Mouse (Mus musculus): Measurements from ENCODE around the gene Gpatch2l. TPM values are rescaled to one million over a fixed set of nuclear protein-coding genes. Genes with fewer than 3 reads are reported as not detected.

Gene Gpatch2l
- 14.3 and 16.7 TPM in 2 replicates for polyA plus RNA-seq (2014; fragmentation: Nextera tagmentation; extraction: Ambion mirVana)

DNA sequence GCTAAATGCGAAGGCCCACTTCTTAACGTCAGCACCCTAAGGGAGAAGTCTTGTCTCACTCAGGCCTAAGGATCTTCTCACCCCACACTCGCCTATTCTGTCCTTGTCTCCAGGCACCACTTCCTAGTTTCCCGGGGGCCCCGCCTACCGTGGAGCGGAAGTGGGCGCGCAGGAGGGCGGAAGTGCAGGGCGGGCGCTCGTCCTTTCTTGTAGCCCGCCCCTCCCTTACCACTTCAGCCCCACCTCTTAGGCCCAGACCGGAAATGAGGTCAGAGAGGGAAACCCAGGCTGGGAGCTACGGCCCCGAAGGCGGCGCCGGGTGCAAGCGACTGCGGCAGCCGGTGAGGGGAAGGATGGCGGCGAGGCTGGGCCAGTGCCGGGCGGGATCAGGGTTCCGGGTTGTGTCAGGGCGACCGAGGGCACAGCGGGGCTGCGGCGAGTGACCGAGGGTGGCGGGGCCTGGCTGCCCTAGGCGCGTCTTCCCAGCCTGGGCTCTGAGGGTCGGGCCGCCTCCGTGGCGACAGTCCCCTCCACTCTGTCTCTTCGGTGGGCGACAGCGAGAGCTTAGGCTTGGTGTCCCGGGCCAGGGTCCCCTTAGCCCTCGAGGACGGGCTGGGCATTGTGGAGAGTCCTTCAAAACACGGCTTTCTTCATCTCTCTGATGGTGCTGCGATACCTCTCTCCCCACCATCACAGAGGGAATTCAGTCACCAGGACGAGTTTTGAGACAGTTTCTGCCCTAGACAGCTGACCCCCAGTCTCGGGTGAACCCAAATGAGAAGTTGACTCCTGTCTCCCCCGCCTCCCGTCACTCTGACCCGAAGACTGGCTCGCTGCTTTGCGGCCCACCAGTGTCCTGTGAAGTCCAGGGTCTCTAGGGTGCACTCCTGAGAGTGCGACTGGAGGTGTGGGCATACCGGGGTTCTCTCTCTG lies at the start of gene Gpatch2l:
Gene Gpatch2l (plus strand): TSS at position 255 of the 933 bp plus-strand sequence.
- Histone ChIP-seq H3K9me3 (ENCODE audit: control insufficient read depth, low read length) (no peaks in the 10 kb centered on the region), H3K27me3 (replicated peaks; ENCODE audit: control insufficient read depth, insufficient read depth, low read length) (0 out of 2 replicates have a peak, but pooled peaks cover 3% of the 10 kb centered on the region), H3K4me3 (ENCODE audit: low read depth, low read length) (peak within 1 kb of the TSS; percentile 67), H3K36me3 (ENCODE audit: control insufficient read depth, insufficient read depth, low read length) (peaks cover 16% of the 10 kb centered on the region), H3K27ac (ENCODE audit: low read depth) (peak within 1 kb of the TSS; percentile 55; the same call in 1 of the 2 replicates), H3K4me1 (replicated peaks; ENCODE audit: control insufficient read depth, insufficient read depth, low read length) (peaks cover 9% of the 10 kb centered on the region), H3K9ac (ENCODE audit: low read length) (peak within 1 kb of the TSS; percentile 73), H3K4me2 (ENCODE audit: low read length) (peak within 1 kb of the TSS; percentile 73)
- ATAC-seq (replicated peaks; ENCODE audit: low FRiP score, low TSS enrichment, low read depth), result peak; percentile 99
- WGBS, result under 1% methylated on average over 56 of the region's 58 CpGs
- DNase-seq (ENCODE audit: low spot score), result peak; percentile 93

DNA sequence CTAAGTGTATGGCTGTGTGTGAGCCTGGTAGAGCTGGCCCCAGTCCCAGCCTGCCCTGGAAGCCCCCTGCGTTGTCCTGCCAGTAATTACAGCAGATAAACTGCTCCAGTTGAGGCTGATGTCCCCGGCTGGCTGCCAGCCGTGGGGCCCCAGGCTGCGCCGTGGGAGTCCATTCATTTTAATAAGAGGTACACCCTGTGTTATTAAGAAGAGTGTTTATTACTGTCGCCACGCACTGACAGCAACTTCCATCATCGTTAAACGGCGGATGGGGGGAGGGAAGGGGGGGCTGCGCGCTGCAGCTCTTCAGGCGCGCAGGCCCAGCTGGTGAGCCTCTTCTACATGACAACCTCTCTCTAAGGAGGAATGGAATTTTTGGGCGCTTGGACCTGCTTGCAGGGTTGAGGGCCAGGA lies 49.6 kb upstream of the Gpatch2l start:
- H3K9ac ChIP-seq (ENCODE audit: low read length), result no peak overlapping the region
- 0 out of 2 replicates have a peak, but pooled peaks cover 6% of the 10 kb centered on the region for H3K4me1 ChIP-seq (replicated peaks; ENCODE audit: control insufficient read depth, insufficient read depth, low read length)
- H3K27ac ChIP-seq (ENCODE audit: low read depth), result no peak overlapping the region
- 25% methylated on average over 15 of the region's 15 CpGs for WGBS
- DNase-seq (ENCODE audit: low spot score), result no peak
- H3K9me3 ChIP-seq (ENCODE audit: control insufficient read depth, low read length), result no peaks in the 10 kb centered on the region
- no peak overlapping the region for H3K4me3 ChIP-seq (ENCODE audit: low read depth, low read length)
- H3K4me2 ChIP-seq (ENCODE audit: low read length), result peak overlapping the region; percentile 23
- ATAC-seq (replicated peaks; ENCODE audit: low FRiP score, low TSS enrichment, low read depth), result peak; percentile 62; the same call in 1 of the 2 replicates
- H3K27me3 ChIP-seq (replicated peaks; ENCODE audit: control insufficient read depth, insufficient read depth, low read length), result 0 out of 2 replicates have a peak, but pooled peaks cover 7% of the 10 kb centered on the region
- H3K36me3 ChIP-seq (ENCODE audit: control insufficient read depth, insufficient read depth, low read length), result no peaks in the 10 kb centered on the region

DNA sequence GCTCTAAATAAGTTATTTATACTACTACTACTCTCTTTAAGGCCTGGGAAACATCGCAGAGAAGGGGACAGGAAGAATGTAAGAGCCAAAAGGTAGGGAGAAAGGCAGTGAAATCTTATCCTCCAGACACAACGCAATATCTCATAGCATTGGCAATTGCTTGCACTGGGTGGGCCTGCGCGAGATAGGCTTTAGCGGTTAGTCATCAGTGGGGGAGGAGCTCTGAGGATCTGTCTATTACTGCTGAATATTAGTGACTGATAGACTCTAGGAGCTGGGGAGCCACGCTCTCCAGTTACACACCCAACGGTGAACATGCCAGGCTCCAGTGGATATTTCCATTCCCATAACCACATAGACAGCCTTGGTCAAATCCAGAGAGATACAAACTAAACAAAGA lies 44.7 kb upstream of the Gpatch2l start:
- Histone ChIP-seq H3K4me3 (ENCODE audit: low read depth, low read length) (no peak overlapping the region), H3K36me3 (ENCODE audit: control insufficient read depth, insufficient read depth, low read length) (no peaks in the 10 kb centered on the region), H3K9ac (ENCODE audit: low read length) (no peak overlapping the region), H3K27me3 (replicated peaks; ENCODE audit: control insufficient read depth, insufficient read depth, low read length) (no peaks in the 10 kb centered on the region), H3K4me1 (replicated peaks; ENCODE audit: control insufficient read depth, insufficient read depth, low read length) (0 out of 2 replicates have a peak, but pooled peaks cover 6% of the 10 kb centered on the region), H3K27ac (ENCODE audit: low read depth) (no peak overlapping the region), H3K9me3 (ENCODE audit: control insufficient read depth, low read length) (no peaks in the 10 kb centered on the region), H3K4me2 (ENCODE audit: low read length) (no peak overlapping the region)
- WGBS, result 87% methylated on average over 7 of the region's 7 CpGs
- ATAC-seq (replicated peaks; ENCODE audit: low FRiP score, low TSS enrichment, low read depth) (no peak), DNase-seq (ENCODE audit: low spot score) (no peak)

DNA sequence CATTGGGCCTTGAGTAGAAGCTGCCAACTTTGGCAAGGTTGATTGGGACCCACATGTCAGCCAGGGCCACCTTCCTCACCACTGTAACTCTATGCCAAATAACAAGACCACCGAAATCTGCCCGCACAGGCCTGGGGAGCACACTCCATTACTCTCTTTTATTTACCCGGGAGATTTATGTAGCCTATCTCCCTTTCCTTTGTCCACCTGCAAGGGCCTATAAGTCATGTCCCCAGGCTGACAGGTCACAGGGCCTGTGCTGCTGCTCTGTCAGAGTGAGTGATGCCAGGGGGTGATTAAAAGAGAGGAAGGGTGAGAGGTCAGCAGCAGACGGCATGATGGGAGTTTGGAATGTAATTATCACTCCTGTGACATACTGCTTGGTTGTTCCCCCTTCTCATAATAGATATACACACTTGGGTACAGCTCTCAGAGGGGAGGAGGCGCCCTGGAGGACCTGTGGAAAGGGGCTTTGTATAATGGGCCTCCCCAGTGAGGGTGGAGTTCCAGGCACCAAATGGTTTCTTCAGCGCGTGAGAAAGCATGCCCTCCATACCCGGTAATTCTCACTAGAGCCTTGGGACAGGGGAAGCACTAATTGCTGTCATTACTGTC lies 38.1 kb upstream of the Gpatch2l start:
- H3K4me3 ChIP-seq (ENCODE audit: low read depth, low read length), result no peak overlapping the region
- ATAC-seq (replicated peaks; ENCODE audit: low FRiP score, low TSS enrichment, low read depth), result no peak

DNA sequence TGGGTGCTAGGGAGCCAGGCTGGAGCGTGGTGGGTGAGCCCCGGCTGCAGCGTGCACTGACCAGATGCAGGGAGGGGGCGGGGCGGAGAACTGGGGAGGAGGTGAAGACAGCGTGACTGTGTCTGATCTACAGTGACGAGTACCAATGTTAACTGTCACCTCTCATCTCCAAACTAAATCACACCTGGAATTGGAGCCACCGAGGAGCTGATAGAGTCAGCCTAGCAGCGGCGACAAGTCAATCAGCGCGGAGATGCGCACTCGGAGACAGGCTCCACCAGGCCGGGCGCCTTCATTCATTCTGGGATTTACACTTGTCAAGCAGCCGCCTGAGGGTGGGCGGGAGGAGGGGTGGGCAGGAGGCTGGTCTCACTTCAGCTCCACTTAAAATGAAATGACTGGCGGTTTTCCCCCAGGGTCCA lies 30.5 kb upstream of the Gpatch2l start:
- peaks cover 65% of the 10 kb centered on the region for H3K27me3 ChIP-seq (replicated peaks; ENCODE audit: control insufficient read depth, insufficient read depth, low read length)
- H3K4me3 ChIP-seq (ENCODE audit: low read depth, low read length), result no peak overlapping the region

More for the DNA sequence above, 38.1 kb upstream of the Gpatch2l start:
- DNase-seq (ENCODE audit: low spot score), result no peak
- no peak overlapping the region for H3K27ac ChIP-seq (ENCODE audit: low read depth)
- no peaks in the 10 kb centered on the region for H3K4me1 ChIP-seq (replicated peaks; ENCODE audit: control insufficient read depth, insufficient read depth, low read length)
- no peaks in the 10 kb centered on the region for H3K27me3 ChIP-seq (replicated peaks; ENCODE audit: control insufficient read depth, insufficient read depth, low read length)
- H3K9ac ChIP-seq (ENCODE audit: low read length), result no peak overlapping the region
- no peak overlapping the region for H3K4me2 ChIP-seq (ENCODE audit: low read length)
- 14% methylated on average over 8 of the region's 8 CpGs for WGBS
- no peaks in the 10 kb centered on the region for H3K9me3 ChIP-seq (ENCODE audit: control insufficient read depth, low read length)
- H3K36me3 ChIP-seq (ENCODE audit: control insufficient read depth, insufficient read depth, low read length), result no peaks in the 10 kb centered on the region

DNA sequence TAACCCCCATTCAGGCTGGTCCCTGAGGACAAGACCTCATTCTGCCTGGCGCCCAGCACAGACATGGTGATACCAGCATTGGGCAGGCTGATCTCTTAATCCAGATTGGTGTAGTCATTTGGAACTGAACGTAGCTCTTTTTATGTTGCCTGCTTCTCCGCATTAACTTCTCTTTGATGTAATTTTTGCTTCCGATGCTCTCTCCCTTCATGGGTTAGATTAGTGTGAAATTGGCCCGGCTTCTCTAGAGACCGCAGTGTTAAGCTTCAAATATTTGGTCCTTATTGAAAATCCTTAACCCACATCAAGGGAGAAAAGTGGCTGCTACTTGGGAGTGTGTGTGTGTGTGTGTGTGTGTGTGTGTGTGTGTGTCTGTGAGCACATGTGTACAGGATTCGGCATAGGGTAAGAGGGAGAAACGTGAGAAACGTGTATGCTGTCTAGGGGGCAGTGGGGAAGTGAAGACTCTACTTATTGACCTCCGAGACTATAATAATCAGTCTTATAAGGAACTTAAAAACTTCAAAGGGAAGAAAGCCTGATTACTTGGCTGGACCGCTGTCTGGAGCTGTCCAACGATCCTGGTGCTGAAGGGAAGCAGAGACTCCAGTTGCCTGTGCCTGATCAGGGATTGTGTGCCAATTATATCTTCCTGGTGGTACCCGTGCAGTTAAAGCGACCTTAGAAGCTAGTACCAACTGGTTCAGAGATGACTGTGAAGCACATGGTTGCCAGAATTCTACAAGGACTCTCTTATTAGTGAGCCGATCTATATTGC lies 28.8 kb upstream of the Gpatch2l start:
- Histone ChIP-seq H3K9me3 (ENCODE audit: control insufficient read depth, low read length) (no peaks in the 10 kb centered on the region), H3K4me1 (replicated peaks; ENCODE audit: control insufficient read depth, insufficient read depth, low read length) (peaks cover 8% of the 10 kb centered on the region; the same call in 1 of the 2 replicates), H3K4me2 (ENCODE audit: low read length) (no peak overlapping the region), H3K27ac (ENCODE audit: low read depth) (no peak overlapping the region), H3K27me3 (replicated peaks; ENCODE audit: control insufficient read depth, insufficient read depth, low read length) (peaks cover 73% of the 10 kb centered on the region), H3K36me3 (ENCODE audit: control insufficient read depth, insufficient read depth, low read length) (no peaks in the 10 kb centered on the region), H3K9ac (ENCODE audit: low read length) (no peak overlapping the region), H3K4me3 (ENCODE audit: low read depth, low read length) (no peak overlapping the region)
- WGBS, result 42% methylated on average over 15 of the region's 15 CpGs
- ATAC-seq (replicated peaks; ENCODE audit: low FRiP score, low TSS enrichment, low read depth) (no peak), DNase-seq (ENCODE audit: low spot score) (peak; percentile 92)

More for the DNA sequence above, 30.5 kb upstream of the Gpatch2l start:
- Histone ChIP-seq H3K4me1 (replicated peaks; ENCODE audit: control insufficient read depth, insufficient read depth, low read length) (no peaks in the 10 kb centered on the region), H3K9me3 (ENCODE audit: control insufficient read depth, low read length) (no peaks in the 10 kb centered on the region), H3K36me3 (ENCODE audit: control insufficient read depth, insufficient read depth, low read length) (no peaks in the 10 kb centered on the region), H3K9ac (ENCODE audit: low read length) (no peak overlapping the region), H3K27ac (ENCODE audit: low read depth) (no peak overlapping the region), H3K4me2 (ENCODE audit: low read length) (no peak overlapping the region)
- ATAC-seq (replicated peaks; ENCODE audit: low FRiP score, low TSS enrichment, low read depth) (no peak), DNase-seq (ENCODE audit: low spot score) (no peak)
- WGBS, result 2% methylated on average over 19 of the region's 19 CpGs

DNA sequence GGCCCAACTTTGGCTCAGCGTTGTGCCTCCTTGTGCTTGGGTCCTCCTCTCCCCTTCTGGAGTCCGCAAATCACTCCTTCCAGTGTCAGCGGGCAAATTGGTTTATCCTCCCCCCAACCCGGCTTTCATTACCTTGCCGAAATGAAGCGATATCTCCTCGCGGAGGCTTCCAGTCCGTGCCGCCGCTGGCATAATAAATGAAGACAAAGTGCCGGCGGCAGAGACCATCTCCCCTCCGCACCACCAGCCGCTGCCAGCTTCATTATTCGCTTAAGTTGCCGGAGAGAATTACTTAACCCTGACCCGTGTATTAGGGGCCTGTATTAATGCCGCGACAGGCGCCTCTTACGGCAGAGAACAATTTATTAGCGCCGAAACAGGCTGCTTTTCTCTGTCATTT lies 27.5 kb upstream of the Gpatch2l start:
- H3K27ac ChIP-seq (ENCODE audit: low read depth), result no peak overlapping the region
- peaks cover 8% of the 10 kb centered on the region; the same call in 1 of the 2 replicates for H3K4me1 ChIP-seq (replicated peaks; ENCODE audit: control insufficient read depth, insufficient read depth, low read length)
- H3K36me3 ChIP-seq (ENCODE audit: control insufficient read depth, insufficient read depth, low read length), result no peaks in the 10 kb centered on the region
- ATAC-seq (replicated peaks; ENCODE audit: low FRiP score, low TSS enrichment, low read depth) (no peak), DNase-seq (ENCODE audit: low spot score) (no peak)
- H3K9me3 ChIP-seq (ENCODE audit: control insufficient read depth, low read length), result no peaks in the 10 kb centered on the region
- no peak overlapping the region for H3K4me2 ChIP-seq (ENCODE audit: low read length)
- no peak overlapping the region for H3K9ac ChIP-seq (ENCODE audit: low read length)
- 9% methylated on average over 24 of the region's 24 CpGs for WGBS
- peaks cover 79% of the 10 kb centered on the region for H3K27me3 ChIP-seq (replicated peaks; ENCODE audit: control insufficient read depth, insufficient read depth, low read length)
- H3K4me3 ChIP-seq (ENCODE audit: low read depth, low read length), result no peak overlapping the region

Measured in intestine, embryonic 14.5 days (tissue).